Mouse (Mus musculus) forebrain, embryonic 11.5 days (tissue): ENCODE data around the gene Map1s. TPM values are rescaled to one million over a fixed set of nuclear protein-coding genes. Genes with fewer than 3 reads are reported as not detected.

ENCODE experiments used
- ATAC-seq: fragments of 200-750 bp; cut with Nextera tagmentation; replicated peaks from 2 replicates; pipeline ENCODE4 v1.8.0; 2017; ENCODE audit warnings: moderate TSS enrichment; ENCODE audit not compliant: low FRiP score
- DNase-seq: peaks from one replicate; pipeline ENCODE4 v3.0.0-alpha.2; 2017; ENCODE audit warnings: low spot score
- H3K27ac ChIP-seq: fragments of 300-500 bp; sonication (generic); 2 replicates; pipeline ENCODE4 v1.5.1; 2014; ENCODE audit warnings: low read depth, low read length
- H3K27me3 ChIP-seq: fragments of 300-500 bp; sonication (generic); 2 replicates; pipeline ENCODE4 v1.6.1; 2014; ENCODE audit warnings: mild to moderate bottlenecking, low read length, mixed read lengths; ENCODE audit not compliant: control insufficient read depth, insufficient read depth
- H3K36me3 ChIP-seq: fragments of 300-500 bp; sonication (generic); 2 replicates; pipeline ENCODE4 v1.6.1; 2014; ENCODE audit warnings: mild to moderate bottlenecking, low read length, moderate library complexity, mixed read lengths; ENCODE audit not compliant: control insufficient read depth, insufficient read depth
- H3K4me1 ChIP-seq: fragments of 300-500 bp; sonication (generic); replicated peaks from 2 replicates; pipeline ENCODE4 v1.6.1; 2014; ENCODE audit warnings: low read length, mixed read lengths; ENCODE audit not compliant: control insufficient read depth, insufficient read depth
- H3K4me2 ChIP-seq: fragments of 300-500 bp; sonication (generic); 2 replicates; pipeline ENCODE4 v1.6.1; 2014; ENCODE audit warnings: low read depth, mild to moderate bottlenecking, low read length, moderate library complexity, mixed read lengths; ENCODE audit not compliant: severe bottlenecking
- H3K4me3 ChIP-seq: fragments of 300-500 bp; sonication (generic); 2 replicates; pipeline ENCODE4 v1.5.1; 2014; ENCODE audit warnings: low read depth, low read length
- H3K9ac ChIP-seq: fragments of 300-500 bp; sonication (generic); 2 replicates; pipeline ENCODE4 v1.6.1; 2014; ENCODE audit warnings: low read length
- H3K9me3 ChIP-seq: fragments of 300-500 bp; sonication (generic); 2 replicates; pipeline ENCODE4 v1.6.1; 2016; ENCODE audit warnings: low read length, mixed read lengths; ENCODE audit not compliant: control insufficient read depth
- WGBS: fragments of 180-500 bp; shearing (Covaris S2); extraction: QIAGEN DNeasy Blood & Tissue Kit; methylation state at CpG from one replicate; pipeline ENCODE4 v1.1.7; 2014; 5-methylcytosine and 5-hydroxymethylcytosine counted together
- polyA plus RNA-seq: library from polyadenylated mRNA; unstranded; fragments of >200 nt; fragmentation: Nextera tagmentation; extraction: Ambion mirVana; gene quantifications from 2 replicates; pipeline ENCODE4 v1.2.1, GENCODE M21; 2014

The Map1s gene
- polyA plus RNA-seq, 1 experiment from 2014 or later: 59.9 TPM

- Histone ChIP-seq H3K9ac (no peak overlapping the region), H3K9me3 (no peaks in the 10 kb centered on the region), H3K27me3 (peaks cover 7% of the 10 kb centered on the region), H3K4me2 (no peak overlapping the region), H3K4me3 (no peak overlapping the region), H3K36me3 (no peaks in the 10 kb centered on the region), H3K27ac (no peak overlapping the region), H3K4me1 (0 out of 2 replicates have a peak, but pooled peaks cover 2% of the 10 kb centered on the region)
- DNase-seq (peak; percentile 63), ATAC-seq (no peak)
- 16% methylated on average over 12 of the region's 12 CpGs for WGBS
These were observed 20.1 kb upstream of the Map1s start for GRCm38 (mm10) chr8:70885612-70886011.

GRCm38 (mm10) chr8:70887669-70888068, 18.1 kb upstream of the Map1s start:
- Histone ChIP-seq H3K27ac (no peak overlapping the region), H3K4me2 (peak overlapping the region; percentile 32), H3K4me1 (peaks cover 10% of the 10 kb centered on the region), H3K27me3 (peaks cover 27% of the 10 kb centered on the region), H3K36me3 (no peaks in the 10 kb centered on the region), H3K4me3 (0 out of 2 replicates have a peak overlapping the region, but pooled peaks have one; percentile 2), H3K9ac (no peak overlapping the region), H3K9me3 (no peaks in the 10 kb centered on the region)
- DNase-seq (peak; percentile 82), ATAC-seq (peak; percentile 50; the same call in 1 of the 2 replicates)
- 3% methylated on average over 18 of the region's 18 CpGs for whole genome bisulfite sequencing

- no peak overlapping the region for H3K27ac ChIP-seq
- H3K4me1 ChIP-seq: peaks cover 11% of the 10 kb centered on the region
- peaks cover 7% of the 10 kb centered on the region for H3K36me3 ChIP-seq
- peak; percentile 58 for DNase-seq
- H3K9ac ChIP-seq: no peak overlapping the region
- H3K4me2 ChIP-seq: no peak overlapping the region
- no peak for ATAC-seq
- H3K9me3 ChIP-seq: no peaks in the 10 kb centered on the region
- 91% methylated on average over 5 of the region's 5 CpGs for WGBS
- H3K27me3 ChIP-seq: peaks cover 36% of the 10 kb centered on the region
- H3K4me3 ChIP-seq: no peak overlapping the region
These were observed 15.1 kb upstream of the Map1s start for GRCm38 (mm10) chr8:70890656-70891055.

GRCm38 (mm10) chr8:70891356-70891755, 14.4 kb upstream of the Map1s start:
- peaks cover 11% of the 10 kb centered on the region for H3K4me1 ChIP-seq
- no peaks in the 10 kb centered on the region for H3K9me3 ChIP-seq
- DNase-seq: peak; percentile 75
- 7% methylated on average over 21 of the region's 21 CpGs for WGBS
- H3K27ac ChIP-seq: no peak overlapping the region
- no peak overlapping the region for H3K4me3 ChIP-seq
- ATAC-seq: no peak
- peaks cover 7% of the 10 kb centered on the region for H3K36me3 ChIP-seq
- H3K4me2 ChIP-seq: no peak overlapping the region
- H3K9ac ChIP-seq: no peak overlapping the region
- peaks cover 36% of the 10 kb centered on the region for H3K27me3 ChIP-seq

- ATAC-seq: no peak
- H3K4me2 ChIP-seq: peak within 1 kb of the TSS; percentile 35; the same call in 1 of the 2 replicates
- no peaks in the 10 kb centered on the region for H3K9me3 ChIP-seq
- H3K36me3 ChIP-seq: peaks cover 7% of the 10 kb centered on the region
- WGBS: 3% methylated on average over 79 of the region's 80 CpGs
- peaks cover 36% of the 10 kb centered on the region for H3K27me3 ChIP-seq
- H3K4me1 ChIP-seq: peaks cover 11% of the 10 kb centered on the region
- DNase-seq: peak; percentile 69
- peak within 1 kb of the TSS; percentile 29 for H3K9ac ChIP-seq
- peak within 1 kb of the TSS; percentile 16; the same call in 1 of the 2 replicates for H3K4me3 ChIP-seq
- H3K27ac ChIP-seq: no peak within 1 kb of the TSS
These were observed 13.5 kb upstream of the Map1s start, which contains the start of gene Slc5a5 for GRCm38 (mm10) chr8:70892022-70892895. Gene Slc5a5 (minus strand): TSS chr8:70892757.

GRCm38 (mm10) chr8:70892896-70893655, 12.7 kb upstream of the Map1s start:
- DNase-seq: peak; percentile 65
- Histone ChIP-seq H3K9me3 (no peaks in the 10 kb centered on the region), H3K4me1 (peaks cover 9% of the 10 kb centered on the region), H3K9ac (no peak overlapping the region; the same call in 1 of the 2 replicates), H3K4me3 (peak overlapping the region; percentile 16; the same call in 1 of the 2 replicates), H3K36me3 (peaks cover 7% of the 10 kb centered on the region), H3K4me2 (peak overlapping the region; percentile 35; the same call in 1 of the 2 replicates), H3K27me3 (peaks cover 36% of the 10 kb centered on the region), H3K27ac (no peak overlapping the region)
- ATAC-seq: no peak
- 31% methylated on average over 20 of the region's 20 CpGs for WGBS

- no peak overlapping the region for H3K4me2 ChIP-seq
- peak; percentile 31; the same call in 1 of the 2 replicates for ATAC-seq
- H3K4me1 ChIP-seq: peaks cover 12% of the 10 kb centered on the region
- no peak overlapping the region for H3K4me3 ChIP-seq
- 31% methylated on average over 12 of the region's 12 CpGs for WGBS
- H3K27ac ChIP-seq: no peak overlapping the region
- peaks cover 7% of the 10 kb centered on the region for H3K36me3 ChIP-seq
- H3K9me3 ChIP-seq: no peaks in the 10 kb centered on the region
- H3K27me3 ChIP-seq: peaks cover 36% of the 10 kb centered on the region
- DNase-seq: peak; percentile 93
- H3K9ac ChIP-seq: no peak overlapping the region
These were observed 11.9 kb upstream of the Map1s start for GRCm38 (mm10) chr8:70893656-70894384.

- WGBS: 75% methylated on average over 2 of the region's 2 CpGs
- no peaks in the 10 kb centered on the region for H3K9me3 ChIP-seq
- DNase-seq (no peak), ATAC-seq (no peak)
- H3K27me3 ChIP-seq: peaks cover 36% of the 10 kb centered on the region
- H3K36me3 ChIP-seq: peaks cover 7% of the 10 kb centered on the region
- H3K4me2 ChIP-seq: no peak overlapping the region
- H3K4me3 ChIP-seq: no peak overlapping the region
- H3K9ac ChIP-seq: no peak overlapping the region
- no peak overlapping the region for H3K27ac ChIP-seq
- H3K4me1 ChIP-seq: peaks cover 12% of the 10 kb centered on the region
These were observed 11.4 kb upstream of the Map1s start for GRCm38 (mm10) chr8:70894385-70894720.
